Mouse (Mus musculus) midbrain, embryonic 13.5 days (tissue): Measurements from ENCODE around the gene Mpp3. TPM values are rescaled to one million over a fixed set of nuclear protein-coding genes. Genes with fewer than 3 reads are reported as not detected.

Experiments
- ATAC-seq: fragments of 200-750 bp; cut with Nextera tagmentation; 2 replicates; pipeline ENCODE4 v1.8.0; 2017; ENCODE audit warnings: mild to moderate bottlenecking, moderate TSS enrichment, moderate library complexity
- H3K27ac ChIP-seq: fragments of 300-500 bp; sonication (generic); 2 replicates; pipeline ENCODE4 v1.5.1; 2015; ENCODE audit warnings: inconsistent platforms, mild to moderate bottlenecking, moderate library complexity
- H3K27me3 ChIP-seq: fragments of 300-500 bp; sonication (generic); 2 replicates; pipeline ENCODE4 v1.6.1; 2015; ENCODE audit warnings: mild to moderate bottlenecking, inconsistent platforms
- H3K36me3 ChIP-seq: fragments of 300-500 bp; sonication (generic); 2 replicates; pipeline ENCODE4 v1.6.1; 2015; ENCODE audit warnings: mild to moderate bottlenecking, inconsistent platforms
- H3K4me1 ChIP-seq: fragments of 300-500 bp; sonication (generic); replicated peaks from 2 replicates; pipeline ENCODE4 v1.6.1; 2015; ENCODE audit warnings: inconsistent platforms
- H3K4me2 ChIP-seq: fragments of 300-500 bp; sonication (generic); replicated peaks from 2 replicates; pipeline ENCODE4 v1.6.1; 2015; ENCODE audit warnings: moderate library complexity, mild to moderate bottlenecking, inconsistent platforms
- H3K4me3 ChIP-seq: fragments of 300-500 bp; sonication (generic); replicated peaks from 2 replicates; pipeline ENCODE4 v1.5.1; 2015; ENCODE audit warnings: mild to moderate bottlenecking, inconsistent platforms
- H3K9ac ChIP-seq: fragments of 300-500 bp; sonication (generic); replicated peaks from 2 replicates; pipeline ENCODE4 v1.6.1; 2015; ENCODE audit warnings: mild to moderate bottlenecking, inconsistent platforms
- H3K9me3 ChIP-seq: fragments of 300-500 bp; sonication (generic); 2 replicates; pipeline ENCODE4 v1.6.1; 2016; ENCODE audit warnings: mild to moderate bottlenecking, inconsistent platforms
- WGBS: fragments of 180-500 bp; shearing (Covaris S2); methylation state at CpG from one replicate; pipeline ENCODE4 v1.1.7; 2015; 5-methylcytosine and 5-hydroxymethylcytosine counted together
- polyA plus RNA-seq: library from polyadenylated mRNA; unstranded; fragments of >200 nt; fragmentation: Nextera tagmentation; extraction: Ambion mirVana; gene quantifications from 2 replicates; pipeline ENCODE4 v1.2.1, GENCODE M21; 2015

Mpp3 gene
- polyA plus RNA-seq, 1 experiment from 2014 or later, result 45.3 TPM

DNA sequence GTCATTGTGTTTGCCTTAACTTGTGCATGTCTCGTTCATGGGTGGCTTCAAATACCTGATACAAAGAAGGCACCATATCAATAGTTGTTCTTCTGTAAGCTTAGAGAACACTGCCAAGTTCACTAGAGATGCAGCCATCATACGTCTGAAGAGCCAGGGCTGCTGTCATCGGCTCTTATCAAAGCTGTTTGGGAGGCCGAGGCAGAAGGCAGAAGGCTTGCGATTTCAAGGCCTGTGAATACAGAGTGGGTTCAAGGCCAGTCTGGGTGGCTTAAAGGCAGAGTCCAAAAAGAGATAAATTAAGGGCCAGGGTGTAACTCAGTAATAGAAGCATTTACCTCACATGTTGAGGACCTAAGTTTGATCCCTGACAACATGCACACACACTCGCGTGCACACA is 8.1 kb upstream of the Mpp3 start:
- Histone ChIP-seq H3K4me2 (no peak overlapping the region), H3K27me3 (no peaks in the 10 kb centered on the region), H3K36me3 (no peaks in the 10 kb centered on the region), H3K27ac (no peak overlapping the region), H3K9ac (no peak overlapping the region), H3K4me1 (0 out of 2 replicates have a peak, but pooled peaks cover 5% of the 10 kb centered on the region), H3K4me3 (no peak overlapping the region), H3K9me3 (no peaks in the 10 kb centered on the region)
- no peak for ATAC-seq
- 83% methylated on average over 7 of the region's 7 CpGs for WGBS

DNA sequence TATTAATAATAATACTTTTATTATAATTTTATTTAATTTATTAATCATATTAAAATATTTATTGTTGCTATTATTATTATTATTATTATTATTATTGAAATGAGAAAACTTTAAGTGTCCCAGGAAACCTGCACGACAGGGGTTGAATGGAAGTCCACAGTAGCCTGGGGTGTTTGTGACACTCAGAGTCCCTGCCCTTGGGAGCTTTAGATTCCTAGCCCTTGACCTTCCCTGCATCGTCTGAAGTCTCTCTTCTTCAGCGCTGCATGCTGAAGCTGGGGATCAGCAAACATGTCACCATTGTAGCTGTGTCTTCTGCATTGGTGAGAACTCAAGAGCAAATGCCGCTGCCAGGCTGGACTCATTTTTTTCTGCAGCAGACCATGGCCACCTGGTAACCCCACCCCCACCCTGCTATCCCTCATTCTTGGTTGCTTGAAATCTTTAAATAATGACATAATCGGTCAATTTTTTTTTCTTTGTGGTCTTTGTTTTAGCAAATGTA is 7.2 kb upstream of the Mpp3 start:
- H3K9ac ChIP-seq, result no peak overlapping the region
- H3K27me3 ChIP-seq, result 0 out of 2 replicates have a peak, but pooled peaks cover 4% of the 10 kb centered on the region
- H3K4me1 ChIP-seq, result 0 out of 2 replicates have a peak, but pooled peaks cover 5% of the 10 kb centered on the region
- WGBS, result 70% methylated on average over 5 of the region's 5 CpGs
- H3K4me3 ChIP-seq, result no peak overlapping the region
- H3K4me2 ChIP-seq, result no peak overlapping the region
- no peaks in the 10 kb centered on the region for H3K9me3 ChIP-seq
- H3K36me3 ChIP-seq, result no peaks in the 10 kb centered on the region
- no peak overlapping the region for H3K27ac ChIP-seq
- no peak for ATAC-seq

DNA sequence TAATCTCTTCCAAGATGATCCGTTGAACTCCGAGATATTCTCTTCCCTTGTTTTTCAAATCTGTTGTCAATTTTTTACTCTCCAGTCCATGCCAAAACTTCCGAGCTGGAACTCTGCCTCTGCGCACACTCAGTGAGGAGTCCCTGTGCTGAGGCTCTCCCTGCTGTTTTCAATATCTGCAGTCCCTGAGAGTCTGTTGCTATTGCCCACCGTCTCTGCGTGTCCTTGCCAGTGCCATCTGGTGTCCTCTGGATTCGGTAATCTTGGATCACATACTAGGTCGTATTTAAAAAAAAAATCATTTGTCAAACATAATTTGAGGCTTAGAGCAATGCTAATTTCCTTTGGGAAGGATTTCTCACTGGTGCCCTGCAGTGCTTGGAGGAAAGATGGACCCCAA is 6.6 kb upstream of the Mpp3 start:
- WGBS, result 68% methylated on average over 8 of the region's 8 CpGs
- Histone ChIP-seq H3K27me3 (0 out of 2 replicates have a peak, but pooled peaks cover 4% of the 10 kb centered on the region), H3K9me3 (no peaks in the 10 kb centered on the region), H3K36me3 (no peaks in the 10 kb centered on the region), H3K9ac (no peak overlapping the region), H3K27ac (no peak overlapping the region), H3K4me1 (peaks cover 7% of the 10 kb centered on the region), H3K4me2 (no peak overlapping the region), H3K4me3 (no peak overlapping the region)
- no peak for ATAC-seq

DNA sequence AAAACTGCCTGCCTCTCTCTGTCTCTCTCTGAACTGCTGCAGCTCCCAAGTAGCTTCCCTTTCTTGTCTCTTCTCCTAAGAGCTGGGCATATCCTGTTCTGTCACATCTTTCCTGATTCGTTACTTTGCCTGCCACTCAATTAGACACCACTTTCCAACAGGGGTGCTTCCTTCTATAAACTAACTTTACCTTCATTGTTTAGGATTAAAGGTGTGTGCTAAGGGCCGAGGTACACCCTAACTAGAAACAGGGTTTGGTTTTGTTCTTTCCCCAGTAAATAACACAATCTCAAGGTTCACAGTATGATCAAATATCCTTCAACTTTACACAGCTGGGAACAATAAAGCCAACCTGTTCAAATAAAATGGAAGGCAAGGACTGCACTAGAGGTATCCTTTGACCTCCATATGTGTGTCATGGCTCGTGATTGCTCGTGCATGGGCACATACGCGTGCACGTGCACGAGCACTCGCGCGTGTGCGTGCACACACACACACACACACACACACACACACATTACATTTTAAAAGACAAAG is 4.9 kb upstream of the Mpp3 start:
- ATAC-seq, result no peak
- Histone ChIP-seq H3K4me3 (no peak overlapping the region), H3K9ac (no peak overlapping the region), H3K9me3 (no peaks in the 10 kb centered on the region), H3K4me2 (no peak overlapping the region), H3K27ac (no peak overlapping the region), H3K4me1 (peaks cover 10% of the 10 kb centered on the region), H3K27me3 (0 out of 2 replicates have a peak, but pooled peaks cover 4% of the 10 kb centered on the region), H3K36me3 (no peaks in the 10 kb centered on the region)
- 92% methylated on average over 12 of the region's 12 CpGs for WGBS

DNA sequence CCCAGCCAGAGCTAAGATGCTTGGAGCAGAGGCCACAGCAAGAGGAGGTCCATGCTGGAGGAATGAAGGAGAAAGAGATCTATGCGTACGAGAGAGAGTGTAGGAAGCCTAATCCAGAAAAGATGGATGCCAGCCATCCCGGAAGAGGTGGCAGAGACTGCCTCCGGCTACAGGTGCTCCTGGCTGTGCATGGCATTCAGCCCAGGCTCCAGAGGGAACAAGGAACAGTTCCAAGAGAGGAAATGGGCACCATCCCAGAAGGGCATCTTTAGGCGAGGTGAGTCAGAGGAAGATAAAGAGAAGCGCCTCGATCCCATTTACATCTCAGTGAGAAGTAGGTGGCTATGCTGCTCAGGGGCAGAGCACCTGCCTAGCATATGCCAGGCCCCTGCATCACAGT is 2.9 kb upstream of the Mpp3 start:
- Histone ChIP-seq H3K4me1 (peaks cover 21% of the 10 kb centered on the region), H3K9me3 (no peaks in the 10 kb centered on the region), H3K27me3 (0 out of 2 replicates have a peak, but pooled peaks cover 4% of the 10 kb centered on the region), H3K4me2 (no peak overlapping the region), H3K9ac (no peak overlapping the region), H3K27ac (no peak overlapping the region), H3K36me3 (no peaks in the 10 kb centered on the region), H3K4me3 (no peak overlapping the region)
- WGBS, result 83% methylated on average over 7 of the region's 7 CpGs
- no peak for ATAC-seq

DNA sequence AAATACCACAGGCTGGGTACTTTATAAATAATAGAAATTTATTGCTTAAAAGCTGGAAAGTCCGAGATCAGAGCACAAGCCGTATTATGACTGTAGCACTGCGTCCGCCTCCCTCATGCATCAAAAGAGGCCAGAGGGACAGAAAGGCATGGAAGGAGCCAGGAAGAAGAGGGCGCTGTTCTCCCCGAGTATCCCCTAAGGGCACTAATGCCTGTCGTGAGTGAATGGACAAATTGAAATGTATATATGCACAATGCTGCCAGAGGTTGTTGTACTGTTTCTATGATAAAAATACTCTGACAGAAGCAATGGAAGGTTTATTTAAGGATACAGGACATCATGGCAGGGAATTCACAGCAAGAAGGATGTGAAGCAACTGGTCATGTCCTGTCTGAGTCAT is 1.7 kb upstream of the Mpp3 start:
- Histone ChIP-seq H3K27ac (no peak overlapping the region), H3K9ac (no peak overlapping the region), H3K4me3 (no peak overlapping the region), H3K27me3 (0 out of 2 replicates have a peak, but pooled peaks cover 4% of the 10 kb centered on the region), H3K36me3 (no peaks in the 10 kb centered on the region), H3K4me2 (no peak overlapping the region), H3K4me1 (peaks cover 31% of the 10 kb centered on the region), H3K9me3 (no peaks in the 10 kb centered on the region)
- WGBS, result 38% methylated on average over 7 of the region's 7 CpGs
- no peak for ATAC-seq

DNA sequence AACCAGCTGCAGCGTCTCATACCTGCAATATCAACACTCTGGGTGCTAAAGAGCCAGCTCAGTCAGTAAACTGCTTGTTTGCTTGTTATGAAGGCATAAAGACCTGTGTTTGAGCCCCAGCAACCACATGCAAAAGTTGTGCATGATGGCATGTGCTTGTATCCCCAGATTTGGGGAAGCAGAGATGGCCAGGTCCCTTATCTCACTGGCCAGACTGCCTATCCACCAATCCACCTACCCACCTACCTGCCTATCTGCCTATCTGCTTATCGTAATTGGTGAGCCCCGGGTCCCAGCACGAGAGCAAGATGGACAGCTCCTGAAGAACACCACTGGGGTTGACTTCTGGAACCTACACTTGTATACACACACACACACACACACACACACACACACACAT is 1.0 kb upstream of the Mpp3 start:
- H3K9me3 ChIP-seq, result no peaks in the 10 kb centered on the region
- H3K27me3 ChIP-seq, result 0 out of 2 replicates have a peak, but pooled peaks cover 4% of the 10 kb centered on the region
- H3K9ac ChIP-seq, result no peak overlapping the region
- ATAC-seq, result no peak
- no peak overlapping the region for H3K27ac ChIP-seq
- 88% methylated on average over 4 of the region's 4 CpGs for WGBS
- no peak overlapping the region for H3K4me3 ChIP-seq
- H3K36me3 ChIP-seq, result 0 out of 2 replicates have a peak, but pooled peaks cover 4% of the 10 kb centered on the region
- H3K4me1 ChIP-seq, result peaks cover 37% of the 10 kb centered on the region
- no peak overlapping the region for H3K4me2 ChIP-seq

DNA sequence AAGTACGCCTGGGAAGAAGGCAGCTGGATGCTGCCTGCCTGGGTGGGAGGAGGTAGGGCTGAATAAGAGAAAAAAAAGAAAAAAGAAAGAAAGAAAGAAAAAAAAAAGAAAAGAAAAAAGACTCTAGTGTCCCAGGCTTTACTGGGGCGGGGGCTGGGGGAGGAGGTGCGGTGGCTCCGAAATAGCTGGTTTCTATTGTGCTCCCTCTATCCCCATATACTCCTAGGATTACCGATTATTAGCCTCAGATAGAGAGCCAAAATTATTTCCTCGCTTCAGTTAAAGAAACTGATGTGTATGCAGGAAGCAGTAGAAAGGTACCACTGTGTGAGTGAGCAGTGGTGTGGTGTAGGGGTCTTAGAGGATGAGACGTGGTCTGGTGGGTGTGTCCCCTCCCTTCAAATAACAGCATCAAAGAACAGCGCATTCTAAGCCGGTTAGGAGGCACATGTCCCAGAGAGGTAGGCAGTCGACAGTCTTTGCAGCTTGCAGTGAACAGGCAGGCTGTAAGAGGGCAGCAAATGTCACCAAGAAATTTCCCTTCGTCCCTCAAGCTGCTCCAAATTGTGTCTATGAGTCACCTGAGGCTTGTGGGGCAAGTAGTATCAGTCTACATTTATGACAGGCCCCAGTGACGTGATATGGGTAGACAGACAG is 772 bp downstream of the Mpp3 start:
- Histone ChIP-seq H3K9me3 (no peaks in the 10 kb centered on the region), H3K9ac (peak overlapping the region; percentile 82), H3K4me1 (peaks cover 47% of the 10 kb centered on the region), H3K27me3 (0 out of 2 replicates have a peak, but pooled peaks cover 4% of the 10 kb centered on the region), H3K4me2 (peak overlapping the region; percentile 76), H3K27ac (peak overlapping the region; percentile 93), H3K4me3 (peak overlapping the region; percentile 68), H3K36me3 (peaks cover 10% of the 10 kb centered on the region)
- ATAC-seq, result peak; percentile 65
- 1% methylated on average over 12 of the region's 12 CpGs for WGBS

DNA sequence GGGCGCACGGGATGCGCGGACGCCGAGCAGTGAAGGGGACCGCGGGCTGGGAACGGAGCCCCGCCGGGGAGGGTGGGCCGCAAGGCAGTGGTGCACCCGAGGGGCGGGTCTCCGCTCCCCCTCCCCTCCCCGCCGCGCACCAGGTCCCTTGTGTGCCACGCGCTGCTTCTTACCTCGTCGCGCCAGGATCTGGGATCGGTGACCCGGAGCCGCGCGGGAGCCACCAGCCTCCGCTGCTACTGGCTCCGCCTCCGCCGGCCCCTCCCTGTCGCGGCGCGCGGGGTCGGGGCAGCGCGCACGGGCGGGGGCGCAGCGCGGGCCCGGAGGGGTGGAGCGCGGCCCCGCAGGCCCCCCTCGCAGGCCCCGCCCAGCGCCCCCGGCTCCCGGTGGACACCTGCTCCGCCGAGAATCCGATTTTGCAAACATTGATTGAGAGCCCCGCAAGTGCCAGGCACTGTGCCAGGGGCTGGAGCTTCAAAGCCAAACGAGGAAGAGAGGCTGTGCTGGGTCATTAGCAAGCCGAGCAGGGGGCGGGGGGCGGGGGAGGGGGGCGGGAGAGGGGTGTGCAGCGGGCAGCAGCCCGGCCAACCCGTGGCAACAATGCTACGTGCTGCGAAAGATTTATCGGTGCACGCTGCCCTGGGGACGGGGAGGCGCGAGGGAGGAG is 1.4 kb downstream of the Mpp3 start:
- peak overlapping the region; percentile 76 for H3K4me2 ChIP-seq
- H3K9me3 ChIP-seq, result no peaks in the 10 kb centered on the region
- ATAC-seq, result peak; percentile 91
- peaks cover 12% of the 10 kb centered on the region for H3K36me3 ChIP-seq
- H3K27ac ChIP-seq, result peak overlapping the region; percentile 93
- H3K27me3 ChIP-seq, result 0 out of 2 replicates have a peak, but pooled peaks cover 4% of the 10 kb centered on the region
- H3K4me3 ChIP-seq, result peak overlapping the region; percentile 68
- H3K9ac ChIP-seq, result peak overlapping the region; percentile 82
- peaks cover 47% of the 10 kb centered on the region for H3K4me1 ChIP-seq
- WGBS, result under 1% methylated on average over 61 of the region's 73 CpGs

DNA sequence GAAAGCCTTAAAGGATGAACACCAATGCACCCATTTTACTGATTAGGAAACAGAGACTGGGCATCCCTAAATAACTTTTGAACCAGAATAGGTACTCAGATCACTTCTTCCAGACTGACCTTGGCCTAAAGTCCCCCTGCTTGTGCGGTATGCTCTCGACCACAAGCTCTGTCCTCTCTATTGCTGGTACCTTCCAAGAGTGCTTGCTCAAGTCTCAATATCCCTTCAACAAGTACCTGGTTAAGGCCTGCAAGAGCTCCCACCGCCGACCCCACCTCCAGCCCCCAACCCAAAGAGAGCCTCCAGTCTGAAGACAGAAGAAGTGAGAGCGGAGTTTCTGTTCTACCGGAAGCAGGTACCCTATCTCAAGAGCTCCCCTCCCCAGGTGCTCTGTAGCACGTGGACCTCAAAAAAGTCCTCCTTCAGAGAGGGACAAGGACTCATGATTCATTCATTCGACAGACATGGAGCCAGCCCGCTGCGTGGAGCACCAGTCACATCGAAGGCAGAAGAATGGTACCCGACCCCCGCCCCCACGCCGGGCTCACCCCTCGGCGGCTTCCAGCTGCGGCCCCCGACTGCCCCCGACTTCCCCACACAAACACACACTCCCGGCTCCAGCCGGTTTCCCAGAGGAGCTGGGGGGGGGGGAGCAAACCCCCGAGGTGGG is 2.1 kb downstream of the Mpp3 start:
- Histone ChIP-seq H3K36me3 (peaks cover 12% of the 10 kb centered on the region), H3K9me3 (no peaks in the 10 kb centered on the region), H3K4me2 (peak overlapping the region; percentile 76), H3K4me1 (peaks cover 47% of the 10 kb centered on the region), H3K9ac (peak overlapping the region; percentile 82), H3K4me3 (peak overlapping the region; percentile 68), H3K27me3 (0 out of 2 replicates have a peak, but pooled peaks cover 3% of the 10 kb centered on the region), H3K27ac (peak overlapping the region; percentile 93)
- WGBS, result 3% methylated on average over 22 of the region's 23 CpGs
- peak; percentile 21; the same call in 1 of the 2 replicates for ATAC-seq

DNA sequence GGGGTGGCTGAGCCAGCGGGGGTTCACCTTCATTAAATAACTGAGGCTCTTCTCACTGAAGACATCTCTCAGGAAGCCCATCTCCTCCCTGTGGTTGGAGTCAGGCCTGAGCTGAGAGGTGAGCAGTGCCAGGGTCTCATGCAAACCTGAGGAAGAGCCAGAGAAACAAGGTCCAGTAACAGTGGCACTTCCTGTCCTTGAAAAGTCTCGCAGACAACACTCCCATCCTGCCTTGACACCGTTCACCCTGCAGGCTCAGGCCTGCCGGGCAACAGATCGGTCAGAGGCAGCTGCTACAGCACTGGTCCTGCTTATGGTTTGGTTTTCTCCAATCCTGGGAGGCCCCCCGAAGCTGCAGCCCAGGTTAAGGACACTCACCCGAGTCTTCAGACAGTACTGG is 2.9 kb downstream of the Mpp3 start:
- 35% methylated on average over 7 of the region's 7 CpGs for WGBS
- Histone ChIP-seq H3K27ac (peak overlapping the region; percentile 25; the same call in 1 of the 2 replicates), H3K36me3 (peaks cover 14% of the 10 kb centered on the region), H3K4me3 (peak overlapping the region; percentile 68), H3K4me1 (peaks cover 47% of the 10 kb centered on the region), H3K9me3 (no peaks in the 10 kb centered on the region), H3K4me2 (peak overlapping the region; percentile 76), H3K27me3 (no peaks in the 10 kb centered on the region), H3K9ac (peak overlapping the region; percentile 46; the same call in 1 of the 2 replicates)
- ATAC-seq, result no peak
